Mouse (Mus musculus): Measurements from ENCODE around the gene Ube2cbp. TPM values are rescaled to one million over a fixed set of nuclear protein-coding genes. Genes with fewer than 3 reads are reported as not detected.

Gene Ube2cbp
- total and polyA plus RNA-seq, 2 experiments from 2014 or later, result 5.8 to 7.1 TPM

DNA sequence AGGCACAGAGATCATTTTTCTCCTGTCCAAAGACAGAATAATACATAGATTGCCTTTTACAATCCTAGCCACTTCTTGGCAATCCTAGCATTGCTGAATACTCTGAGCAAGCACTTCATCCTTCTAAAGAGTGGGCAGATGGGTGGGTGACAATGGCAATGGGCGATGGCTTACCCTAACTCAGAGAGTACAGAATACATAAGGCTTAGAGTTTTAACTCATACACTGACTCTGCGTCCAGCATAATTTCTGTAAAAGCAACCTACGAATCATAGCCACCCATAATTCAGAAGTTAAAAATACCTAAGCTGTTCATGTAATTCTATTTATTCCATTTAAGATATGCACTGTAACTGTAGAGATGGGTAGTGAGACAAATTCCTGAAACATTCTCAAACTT, 29.2 kb downstream of the Ube2cbp start:
- Histone ChIP-seq H3K27me3 (ENCODE audit: insufficient read depth, low read length) (no peaks in the 10 kb centered on the region), H3K4me3 (ENCODE audit: low read depth, low read length) (no peak overlapping the region), H3K9ac (no peak overlapping the region), H3K4me2 (ENCODE audit: low read depth) (no peak overlapping the region), H3K4me1 (ENCODE audit: insufficient read depth) (no peaks in the 10 kb centered on the region), H3K27ac (ENCODE audit: low read depth, low read length) (no peak overlapping the region), H3K9me3 (ENCODE audit: low read length) (no peaks in the 10 kb centered on the region), H3K36me3 (ENCODE audit: insufficient read depth) (no peaks in the 10 kb centered on the region)
- WGBS, result 94% methylated on average over 3 of the region's 3 CpGs
- ATAC-seq (no peak), DNase-seq (no peak)
- TF ChIP-seq CTCF (IDR thresholded peaks at IDR 0.05; ENCODE audit: low read depth), result no peak

DNA sequence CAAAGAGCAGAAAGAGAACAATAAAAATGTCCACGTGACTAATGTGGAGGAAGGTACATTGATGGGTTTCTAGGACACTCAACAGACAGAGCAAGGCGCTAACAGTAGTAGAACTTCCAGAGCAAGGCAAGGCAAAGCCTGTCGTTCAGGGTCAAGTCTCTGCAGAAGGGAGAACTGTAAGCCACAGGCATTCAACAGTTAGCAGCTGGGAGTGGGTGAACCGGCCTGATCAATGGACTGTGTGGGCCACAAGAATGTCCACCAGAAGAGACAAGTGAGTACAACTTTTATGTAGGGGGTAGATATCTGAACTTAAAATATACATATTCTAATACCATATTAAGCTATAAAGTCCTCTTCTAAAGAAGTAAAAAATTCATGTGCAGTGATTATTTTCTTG, 41.4 kb downstream of the Ube2cbp start:
- Histone ChIP-seq H3K36me3 (ENCODE audit: insufficient read depth) (no peaks in the 10 kb centered on the region), H3K4me1 (ENCODE audit: insufficient read depth) (no peaks in the 10 kb centered on the region), H3K9ac (no peak overlapping the region), H3K4me2 (ENCODE audit: low read depth) (no peak overlapping the region), H3K27ac (ENCODE audit: low read depth, low read length) (no peak overlapping the region), H3K4me3 (ENCODE audit: low read depth, low read length) (no peak overlapping the region), H3K9me3 (ENCODE audit: low read length) (no peaks in the 10 kb centered on the region), H3K27me3 (ENCODE audit: insufficient read depth, low read length) (no peaks in the 10 kb centered on the region)
- TF ChIP-seq CTCF (IDR thresholded peaks at IDR 0.05; ENCODE audit: low read depth), result no peak
- DNase-seq (no peak), ATAC-seq (no peak)
- 88% methylated on average over 4 of the region's 4 CpGs for WGBS

DNA sequence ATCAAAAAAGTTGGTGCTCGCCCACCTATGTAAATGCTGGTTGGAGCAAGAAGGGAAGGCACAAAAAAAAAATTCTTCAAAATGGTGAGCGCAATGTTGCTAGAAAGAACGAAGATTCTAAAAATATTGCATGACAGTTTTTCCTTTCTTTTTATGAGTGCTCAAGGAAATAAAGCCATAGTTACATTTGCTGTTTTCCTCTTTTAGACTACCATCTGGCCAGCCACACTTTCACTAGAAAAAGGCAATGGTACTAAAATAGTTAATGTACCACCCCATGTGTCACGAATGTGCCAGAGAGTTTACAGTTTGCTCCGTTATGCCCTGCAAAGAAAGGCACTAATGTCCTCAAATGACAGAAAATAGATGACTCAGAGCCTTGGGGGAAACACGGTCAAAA, 45.4 kb downstream of the Ube2cbp start:
- DNase-seq, result peak; percentile 50
- peak; percentile 32 for ATAC-seq
- no peak for TF ChIP-seq CTCF (IDR thresholded peaks at IDR 0.05; ENCODE audit: low read depth)
- Histone ChIP-seq H3K9ac (no peak overlapping the region), H3K36me3 (ENCODE audit: insufficient read depth) (no peaks in the 10 kb centered on the region), H3K4me2 (ENCODE audit: low read depth) (no peak overlapping the region), H3K9me3 (ENCODE audit: low read length) (no peaks in the 10 kb centered on the region), H3K4me1 (ENCODE audit: insufficient read depth) (no peaks in the 10 kb centered on the region), H3K27ac (ENCODE audit: low read depth, low read length) (no peak overlapping the region), H3K27me3 (ENCODE audit: insufficient read depth, low read length) (no peaks in the 10 kb centered on the region), H3K4me3 (ENCODE audit: low read depth, low read length) (no peak overlapping the region)
- 69% methylated on average over 6 of the region's 6 CpGs for WGBS

DNA sequence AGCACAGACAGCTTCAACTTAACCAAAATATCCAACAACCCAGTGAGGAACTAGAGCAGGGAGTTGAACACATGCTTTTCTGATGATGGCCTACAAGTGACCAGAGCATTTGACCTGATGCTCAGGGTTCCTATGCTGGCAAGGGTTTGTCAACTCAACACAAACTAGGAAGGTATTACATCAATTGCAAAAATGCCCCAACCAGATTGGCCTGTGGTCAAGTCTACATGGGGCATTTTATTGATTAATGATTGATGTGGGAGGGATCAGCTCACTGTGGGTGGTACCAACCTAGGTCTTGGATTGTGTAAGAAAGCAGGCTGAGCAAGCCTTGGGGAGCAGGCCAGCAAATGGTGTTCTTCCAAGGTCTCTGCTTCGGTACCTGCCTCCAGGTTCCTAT, 46.8 kb downstream of the Ube2cbp start:
- no peak overlapping the region for H3K27ac ChIP-seq (ENCODE audit: low read depth, low read length)
- H3K4me2 ChIP-seq (ENCODE audit: low read depth), result no peak overlapping the region
- ATAC-seq, result no peak
- no peak overlapping the region for H3K4me3 ChIP-seq (ENCODE audit: low read depth, low read length)
- H3K36me3 ChIP-seq (ENCODE audit: insufficient read depth), result no peaks in the 10 kb centered on the region
- no peak overlapping the region for H3K9ac ChIP-seq
- DNase-seq, result no peak
- 96% methylated on average over 1 of the region's 1 CpGs for WGBS
- no peak for TF ChIP-seq CTCF (IDR thresholded peaks at IDR 0.05; ENCODE audit: low read depth)
- no peaks in the 10 kb centered on the region for H3K27me3 ChIP-seq (ENCODE audit: insufficient read depth, low read length)
- H3K9me3 ChIP-seq (ENCODE audit: low read length), result peaks cover 1% of the 10 kb centered on the region; the same call in 1 of the 2 replicates
- H3K4me1 ChIP-seq (ENCODE audit: insufficient read depth), result no peaks in the 10 kb centered on the region

DNA sequence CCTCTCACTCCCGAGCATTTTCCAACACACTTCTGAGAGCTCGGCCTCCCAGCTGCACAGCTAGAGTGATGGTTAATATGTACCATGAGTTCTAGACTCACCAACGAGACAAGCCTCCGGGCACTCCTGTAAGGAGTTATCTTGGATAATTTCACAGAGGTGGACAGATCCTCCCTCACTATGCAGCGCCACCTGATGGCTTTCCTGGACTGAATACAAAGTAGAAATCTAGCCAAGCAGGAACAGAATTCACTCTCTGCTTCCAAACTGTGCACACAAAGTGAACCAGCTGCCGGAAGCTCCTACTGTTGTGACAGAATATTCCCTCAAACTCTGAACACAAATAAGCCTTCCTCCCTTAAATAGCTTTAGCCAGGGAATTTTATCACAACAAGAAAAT, 69.0 kb downstream of the Ube2cbp start:
- no peak for TF ChIP-seq CTCF (IDR thresholded peaks at IDR 0.05; ENCODE audit: low read depth)
- 71% methylated on average over 6 of the region's 6 CpGs for WGBS

DNA sequence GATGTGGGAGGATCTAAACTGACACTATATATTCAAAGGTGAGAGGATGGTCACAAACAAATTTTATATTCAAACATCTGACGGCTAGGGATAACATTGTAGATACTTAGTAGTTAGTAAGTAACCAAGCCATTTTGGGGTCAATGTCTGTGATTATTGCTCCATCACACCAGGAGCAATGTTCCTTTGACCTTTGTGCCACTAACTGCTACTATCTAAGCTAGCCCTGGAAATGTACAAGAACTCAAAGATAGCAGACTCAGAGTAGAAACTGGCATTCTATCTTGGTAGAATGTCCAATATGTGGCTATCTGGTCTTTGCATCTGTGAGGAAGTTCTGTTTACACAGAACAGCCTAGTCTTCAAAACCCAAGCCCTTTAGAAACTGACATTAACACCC, 69.7 kb downstream of the Ube2cbp start:
- H3K4me1 ChIP-seq (ENCODE audit: insufficient read depth), result 0 out of 2 replicates have a peak, but pooled peaks cover 5% of the 10 kb centered on the region
- H3K9me3 ChIP-seq (ENCODE audit: low read length), result no peaks in the 10 kb centered on the region
- no peaks in the 10 kb centered on the region for H3K36me3 ChIP-seq (ENCODE audit: insufficient read depth)
- DNase-seq (no peak), ATAC-seq (no peak)
- TF ChIP-seq CTCF (IDR thresholded peaks at IDR 0.05; ENCODE audit: low read depth), result no peak
- H3K4me3 ChIP-seq (ENCODE audit: low read depth, low read length), result no peak overlapping the region
- H3K9ac ChIP-seq, result no peak overlapping the region
- H3K4me2 ChIP-seq (ENCODE audit: low read depth), result no peak overlapping the region
- WGBS, result 97% methylated on average over 1 of the region's 1 CpGs
- no peaks in the 10 kb centered on the region for H3K27me3 ChIP-seq (ENCODE audit: insufficient read depth, low read length)
- H3K27ac ChIP-seq (ENCODE audit: low read depth, low read length), result no peak overlapping the region

More for the DNA sequence above, 69.0 kb downstream of the Ube2cbp start:
- no peak overlapping the region for H3K27ac ChIP-seq (ENCODE audit: low read depth, low read length)
- no peaks in the 10 kb centered on the region for H3K27me3 ChIP-seq (ENCODE audit: insufficient read depth, low read length)
- H3K9me3 ChIP-seq (ENCODE audit: low read length), result no peaks in the 10 kb centered on the region
- H3K4me2 ChIP-seq (ENCODE audit: low read depth), result no peak overlapping the region
- no peak for DNase-seq
- no peak overlapping the region for H3K9ac ChIP-seq
- H3K36me3 ChIP-seq (ENCODE audit: insufficient read depth), result no peaks in the 10 kb centered on the region
- H3K4me1 ChIP-seq (ENCODE audit: insufficient read depth), result 0 out of 2 replicates have a peak, but pooled peaks cover 5% of the 10 kb centered on the region
- H3K4me3 ChIP-seq (ENCODE audit: low read depth, low read length), result no peak overlapping the region
- no peak for ATAC-seq

DNA sequence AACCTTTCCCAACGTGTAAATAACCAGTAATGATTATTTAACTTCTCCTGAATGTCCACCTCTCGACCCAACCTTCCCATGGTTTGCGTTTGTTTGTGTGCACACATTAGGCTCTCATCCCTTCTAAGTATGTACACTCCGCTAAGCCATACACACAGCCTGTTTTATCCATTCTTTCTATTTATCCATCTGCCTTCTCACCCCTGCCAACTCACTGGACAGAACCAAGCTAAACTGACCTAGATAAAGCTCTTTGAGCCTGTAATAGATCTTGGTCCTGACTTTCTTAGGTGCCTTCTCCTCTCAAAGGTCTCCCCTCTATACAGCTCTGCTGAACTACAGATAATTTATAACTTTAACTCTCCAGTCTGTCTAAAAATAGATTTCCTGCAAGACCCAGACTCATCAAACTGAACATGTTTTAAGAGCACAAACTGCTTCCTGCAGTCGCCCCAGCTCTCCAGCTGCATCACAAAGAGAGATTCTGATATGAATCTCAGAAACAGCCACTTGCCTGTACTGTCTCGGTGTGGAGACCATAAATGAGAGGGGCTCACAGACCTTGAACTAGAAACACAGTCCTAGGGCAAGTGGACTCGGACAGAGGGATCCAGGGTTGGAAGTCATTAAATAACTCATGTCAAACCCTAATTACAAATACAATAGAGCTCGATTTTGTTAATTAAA, 71.0 kb downstream of the Ube2cbp start:
- WGBS, result 57% methylated on average over 8 of the region's 8 CpGs
- TF ChIP-seq CTCF (IDR thresholded peaks at IDR 0.05; ENCODE audit: low read depth), result no peak
- peak; percentile 40 for ATAC-seq

More for the DNA sequence above, 71.0 kb downstream of the Ube2cbp start:
- Histone ChIP-seq H3K9ac (no peak overlapping the region), H3K27me3 (ENCODE audit: insufficient read depth, low read length) (no peaks in the 10 kb centered on the region), H3K9me3 (ENCODE audit: low read length) (no peaks in the 10 kb centered on the region), H3K36me3 (ENCODE audit: insufficient read depth) (no peaks in the 10 kb centered on the region), H3K4me1 (ENCODE audit: insufficient read depth) (0 out of 2 replicates have a peak, but pooled peaks cover 5% of the 10 kb centered on the region), H3K27ac (ENCODE audit: low read depth, low read length) (no peak overlapping the region), H3K4me2 (ENCODE audit: low read depth) (no peak overlapping the region), H3K4me3 (ENCODE audit: low read depth, low read length) (no peak overlapping the region)
- no peak for DNase-seq

Measured in forebrain, postnatal 0 days (tissue).